Mouse (Mus musculus) yolk sac, embryonic 10.5 days (tissue): ENCODE measurements around the gene Cacna2d1.

ENCODE experiments used
- DNase-seq: peaks from one replicate; pipeline ENCODE4 v3.0.0-alpha.2; 2017; ENCODE audit warnings: low spot score

The Cacna2d1 gene

DNA sequence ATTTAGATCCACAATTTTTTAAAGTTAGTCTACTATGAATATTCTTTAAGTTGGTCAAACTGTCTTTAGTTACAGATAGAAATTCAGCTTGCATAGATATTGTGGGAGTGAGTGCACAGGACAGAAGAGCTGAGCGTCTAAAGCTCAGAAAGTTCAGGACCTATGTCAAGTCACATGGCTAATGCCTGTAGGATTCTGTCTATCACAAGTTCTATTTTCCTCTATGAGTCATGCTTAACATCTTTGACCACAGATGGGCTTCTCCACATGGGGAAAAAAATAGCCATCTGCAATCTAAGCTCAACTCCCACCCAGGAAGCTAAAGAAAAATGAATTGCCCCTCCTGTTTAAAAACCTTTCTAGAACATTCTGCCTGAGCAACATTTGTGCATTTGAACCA lies 483.5 kb downstream of the Cacna2d1 start:
- no peak for DNase-seq

DNA sequence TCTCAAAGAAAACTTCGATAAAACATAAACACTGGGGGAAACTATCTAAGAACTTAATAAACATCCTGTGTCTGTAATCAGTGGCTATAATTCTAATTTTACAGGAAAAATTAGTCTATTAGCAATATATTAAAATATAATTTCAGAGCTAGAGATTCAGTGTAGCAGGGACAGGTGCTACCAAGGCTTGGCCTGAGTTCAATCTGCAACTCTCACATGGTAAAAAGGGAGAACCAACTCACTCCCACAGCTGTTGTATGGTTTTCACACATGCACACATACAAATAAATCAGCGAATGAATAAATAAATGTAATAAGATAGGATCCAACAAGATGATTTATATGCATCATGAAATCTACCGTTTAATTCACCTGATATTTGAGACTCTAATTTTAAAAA lies 484.0 kb downstream of the Cacna2d1 start:
- no peak for DNase-seq
